Comparison of ENCODE assay signal across 8 mouse cellular contexts in genomic region chr11:103114270-103114943, GRCm38 (mm10). TPM values are rescaled to one million over a fixed set of nuclear protein-coding genes. Genes with fewer than 3 reads are reported as not detected.
DNase-seq lines count a peak whose midpoint lies in the region; ATAC-seq and TF ChIP-seq lines count a peak whose summit lies in the region.

No protein-coding gene starts in this region.

- peak overlapping the region; percentile 86 to 95; a peak in 3 of 4 replicates for H3K27ac ChIP-seq in heart, embryonic 14.5 days (replicated peaks in 1 of 2; ENCODE audit: control insufficient read depth in 1 of 2, insufficient read depth in 1 of 2, low read depth in 2 of 2, low read length in 2 of 2)
- H3K27ac ChIP-seq in heart, postnatal 0 days (ENCODE audit: low read depth), result peak overlapping the region; percentile 86
- no peak overlapping the region for H3K27ac ChIP-seq in midbrain, embryonic 12.5 days (replicated peaks)

- peak overlapping the region; percentile 85 for H3K9ac ChIP-seq in heart, embryonic 14.5 days (ENCODE audit: low read length)
- H3K9ac ChIP-seq in heart, postnatal 0 days (replicated peaks; ENCODE audit: low read depth, low read length), result 0 out of 2 replicates have a peak overlapping the region, but pooled peaks have one; percentile 68
- peak overlapping the region; percentile 78; the same call in 1 of the 2 replicates for H3K9ac ChIP-seq in midbrain, embryonic 12.5 days (replicated peaks)

- no peak for TF ChIP-seq EP300 in heart, postnatal 0 days (IDR thresholded peaks at IDR 0.05; ENCODE audit: low read depth)

- H3K4me2 ChIP-seq in heart, embryonic 14.5 days (ENCODE audit: low read length), result peak overlapping the region; percentile 82
- H3K4me2 ChIP-seq in heart, postnatal 0 days (ENCODE audit: low read depth, low read length), result peak overlapping the region; percentile 63
- H3K4me2 ChIP-seq in midbrain, embryonic 12.5 days (replicated peaks), result peak overlapping the region; percentile 63

- ATAC-seq in heart, embryonic 14.5 days (ENCODE audit: insufficient number of reproducible peaks, insufficient read depth, low FRiP score, low read depth), result no peak
- no peak for ATAC-seq in G1E (ENCODE audit: extremely low read depth, insufficient number of reproducible peaks, low FRiP score, poor library complexity, severe bottlenecking)
- ATAC-seq in heart, postnatal 0 days (ENCODE audit: insufficient read depth, low read depth), result no peak
- no peak for ATAC-seq in midbrain, embryonic 12.5 days (ENCODE audit: low FRiP score, low read depth)

- TF ChIP-seq CTCF in G1E (IDR thresholded peaks at IDR 0.05; ENCODE audit: low read depth, low read length), result no peak
- TF ChIP-seq CTCF in heart, postnatal 0 days (IDR thresholded peaks at IDR 0.05; ENCODE audit: low read depth), result no peak

- H3K27me3 ChIP-seq in heart, embryonic 14.5 days (ENCODE audit: control insufficient read depth, insufficient read depth, low read length), result no peaks in the 10 kb centered on the region
- no peaks in the 10 kb centered on the region for H3K27me3 ChIP-seq in G1E (ENCODE audit: insufficient read depth, low read length)
- no peaks in the 10 kb centered on the region for H3K27me3 ChIP-seq in heart, postnatal 0 days (ENCODE audit: control insufficient read depth, insufficient read depth, low read length)
- peaks cover 35% of the 10 kb centered on the region for H3K27me3 ChIP-seq in midbrain, embryonic 12.5 days

- WGBS in heart, embryonic 14.5 days, result 87% methylated on average over 11 of the region's 11 CpGs
- 85% methylated on average over 11 of the region's 11 CpGs for WGBS in heart, postnatal 0 days
- 87% methylated on average over 11 of the region's 11 CpGs for WGBS in midbrain, embryonic 12.5 days

- H3K36me3 ChIP-seq in heart, embryonic 14.5 days (ENCODE audit: control insufficient read depth, insufficient read depth, low read length), result no peaks in the 10 kb centered on the region
- peaks cover 54% of the 10 kb centered on the region for H3K36me3 ChIP-seq in G1E (replicated peaks)
- H3K36me3 ChIP-seq in heart, postnatal 0 days (replicated peaks; ENCODE audit: control insufficient read depth, insufficient read depth, low read length), result no peaks in the 10 kb centered on the region
- no peaks in the 10 kb centered on the region for H3K36me3 ChIP-seq in midbrain, embryonic 12.5 days

- intact Hi-C loops in heart, postnatal 25 days (cut with DNase I), result no loop called here

- DNase-seq in heart, postnatal 25 days (ENCODE audit: low spot score), result no peak
- peak; percentile 41 for DNase-seq in G1E (ENCODE audit: low spot score)
- DNase-seq in heart, postnatal 0 days (ENCODE audit: low spot score), result no peak
- no peak for DNase-seq in urinary bladder, adult 18-20 months (ENCODE audit: low spot score in 2 of 2)
- DNase-seq in ovary, postnatal 36 days (ENCODE audit: low spot score), result no peak
- DNase-seq in frontal cortex, postnatal 36 days (ENCODE audit: low spot score in 2 of 2), result no peak

- H3K4me1 ChIP-seq in heart, embryonic 14.5 days (ENCODE audit: control insufficient read depth in 2 of 2, insufficient read depth in 2 of 2, low read length in 2 of 2), result peaks cover 21 to 28% of the 10 kb centered on the region in 2 experiments
- peaks cover 55% of the 10 kb centered on the region for H3K4me1 ChIP-seq in G1E (ENCODE audit: insufficient read depth, low read depth, low read length)
- peaks cover 25% of the 10 kb centered on the region for H3K4me1 ChIP-seq in heart, postnatal 0 days (ENCODE audit: control insufficient read depth, insufficient read depth)
- peaks cover 35% of the 10 kb centered on the region for H3K4me1 ChIP-seq in midbrain, embryonic 12.5 days

- H3K4me3 ChIP-seq in heart, embryonic 14.5 days (ENCODE audit: control insufficient read depth in 1 of 2, insufficient read depth in 1 of 2, low read depth in 1 of 2, low read length in 2 of 2), result peak overlapping the region; percentile 59 to 93
- H3K4me3 ChIP-seq in G1E (ENCODE audit: low read depth, low read length), result peak overlapping the region; percentile 80
- peak overlapping the region; percentile 56 for H3K4me3 ChIP-seq in heart, postnatal 0 days (ENCODE audit: low read depth, low read length)
- H3K4me3 ChIP-seq in midbrain, embryonic 12.5 days, result peak overlapping the region; percentile 61

- H3K9me3 ChIP-seq in heart, embryonic 14.5 days (ENCODE audit: control insufficient read depth, low read length), result no peaks in the 10 kb centered on the region
- no peaks in the 10 kb centered on the region for H3K9me3 ChIP-seq in G1E (replicated peaks)
- H3K9me3 ChIP-seq in heart, postnatal 0 days (replicated peaks; ENCODE audit: control insufficient read depth, low read length), result no peaks in the 10 kb centered on the region
- no peaks in the 10 kb centered on the region for H3K9me3 ChIP-seq in midbrain, embryonic 12.5 days

RNA-seq across cellular contexts. Expression of gene Hexim1, which starts 1.6 kb away (rescaled TPM):
- polyA plus RNA-seq in heart, embryonic 14.5 days (2014; fragmentation: Nextera tagmentation; extraction: Ambion mirVana), result 3.4 and 3.7 TPM in 2 replicates
- 10 to 100 TPM; 17.5 to 18.8 TPM for total RNA-seq in heart, postnatal 25 days (2021)
- total RNA-seq in G1E (2014; fragmentation: Nextera tagmentation), result 13.2 and 16.6 TPM in 2 replicates
- 36.7 and 39.4 TPM in 2 replicates for total RNA-seq in G1E (2017)
- polyA plus RNA-seq in G1E (2012), result 21.2 and 25.7 TPM in 2 replicates
- 9.0 and 11.0 TPM in 2 replicates for total RNA-seq in heart, postnatal 0 days (2014; rRNA removed; ENCODE audit: low replicate concordance)
- 3.2 and 3.3 TPM in 2 replicates for polyA plus RNA-seq in heart, postnatal 0 days (2015; fragmentation: Nextera tagmentation; extraction: Ambion mirVana)
- 2.6 and 3.1 TPM in 2 replicates for polyA plus RNA-seq in midbrain, embryonic 12.5 days (2016; fragmentation: Nextera tagmentation; extraction: Ambion mirVana)

RNA-seq across cellular contexts. Expression of gene Acbd4, which starts 12.9 kb away (rescaled TPM):
- 13.3 TPM in 2 replicates for polyA plus RNA-seq in heart, embryonic 14.5 days (2014; fragmentation: Nextera tagmentation; extraction: Ambion mirVana)
- total RNA-seq in heart, postnatal 25 days (2021), result 10 to 100 TPM; 36.7 to 39.0 TPM
- 16.9 and 32.7 TPM in 2 replicates for total RNA-seq in G1E (2014; fragmentation: Nextera tagmentation)
- 11.9 and 19.2 TPM in 2 replicates for total RNA-seq in G1E (2017)
- polyA plus RNA-seq in G1E (2012), result 22.1 and 23.2 TPM in 2 replicates
- total RNA-seq in heart, postnatal 0 days (2014; rRNA removed; ENCODE audit: low replicate concordance), result 16.3 and 20.0 TPM in 2 replicates
- polyA plus RNA-seq in heart, postnatal 0 days (2015; fragmentation: Nextera tagmentation; extraction: Ambion mirVana), result 21.6 and 22.2 TPM in 2 replicates
- polyA plus RNA-seq in midbrain, embryonic 12.5 days (2016; fragmentation: Nextera tagmentation; extraction: Ambion mirVana), result 7.5 and 8.4 TPM in 2 replicates

RNA-seq across cellular contexts. Expression of gene Plcd3, which starts 12.9 kb away (rescaled TPM):
- polyA plus RNA-seq in heart, embryonic 14.5 days (2014; fragmentation: Nextera tagmentation; extraction: Ambion mirVana), result 6.9 and 7.4 TPM in 2 replicates
- 10 to 100 TPM; 14.7 to 16.3 TPM for total RNA-seq in heart, postnatal 25 days (2021)
- total RNA-seq in G1E (2014; fragmentation: Nextera tagmentation), result not detected in 2 replicates
- 0.06 and 0.11 TPM in 2 replicates for total RNA-seq in G1E (2017)
- polyA plus RNA-seq in G1E (2012), result not detected in 2 replicates
- total RNA-seq in heart, postnatal 0 days (2014; rRNA removed; ENCODE audit: low replicate concordance), result 27.0 and 38.9 TPM in 2 replicates
- 14.5 and 16.3 TPM in 2 replicates for polyA plus RNA-seq in heart, postnatal 0 days (2015; fragmentation: Nextera tagmentation; extraction: Ambion mirVana)
- polyA plus RNA-seq in midbrain, embryonic 12.5 days (2016; fragmentation: Nextera tagmentation; extraction: Ambion mirVana), result 0.79 and 1.1 TPM in 2 replicates

RNA-seq across cellular contexts. Expression of gene Hexim2, which starts 17.8 kb away (rescaled TPM):
- polyA plus RNA-seq in heart, embryonic 14.5 days (2014; fragmentation: Nextera tagmentation; extraction: Ambion mirVana), result 4.1 and 4.6 TPM in 2 replicates
- total RNA-seq in heart, postnatal 25 days (2021), result 1 to 10 TPM; 1.3 to 2.3 TPM
- total RNA-seq in G1E (2014; fragmentation: Nextera tagmentation), result 6.1 and 12.7 TPM in 2 replicates
- 8.6 and 9.0 TPM in 2 replicates for total RNA-seq in G1E (2017)
- polyA plus RNA-seq in G1E (2012), result 11.7 and 13.7 TPM in 2 replicates
- 1.6 and 1.7 TPM in 2 replicates for total RNA-seq in heart, postnatal 0 days (2014; rRNA removed; ENCODE audit: low replicate concordance)
- 4.2 and 4.9 TPM in 2 replicates for polyA plus RNA-seq in heart, postnatal 0 days (2015; fragmentation: Nextera tagmentation; extraction: Ambion mirVana)
- 9.7 and 10.5 TPM in 2 replicates for polyA plus RNA-seq in midbrain, embryonic 12.5 days (2016; fragmentation: Nextera tagmentation; extraction: Ambion mirVana)

RNA-seq across cellular contexts. Expression of gene Fmnl1, which starts 56.5 kb away (rescaled TPM):
- polyA plus RNA-seq in heart, embryonic 14.5 days (2014; fragmentation: Nextera tagmentation; extraction: Ambion mirVana), result 2.3 and 2.9 TPM in 2 replicates
- 10 to 100 TPM; 15.1 to 18.2 TPM for total RNA-seq in heart, postnatal 25 days (2021)
- total RNA-seq in G1E (2014; fragmentation: Nextera tagmentation) (2.7 TPM in 1 of 2 replicates, not detected in the other), G1E (2017) (0.23 TPM in 1 of 2 replicates, not detected in the other)
- polyA plus RNA-seq in G1E (2012), result 0.02 and 0.07 TPM in 2 replicates
- total RNA-seq in heart, postnatal 0 days (2014; rRNA removed; ENCODE audit: low replicate concordance), result 2.2 and 3.4 TPM in 2 replicates
- polyA plus RNA-seq in heart, postnatal 0 days (2015; fragmentation: Nextera tagmentation; extraction: Ambion mirVana), result 0.91 and 1.1 TPM in 2 replicates
- polyA plus RNA-seq in midbrain, embryonic 12.5 days (2016; fragmentation: Nextera tagmentation; extraction: Ambion mirVana), result 1.3 and 1.8 TPM in 2 replicates
